In the genomic region with DNA sequence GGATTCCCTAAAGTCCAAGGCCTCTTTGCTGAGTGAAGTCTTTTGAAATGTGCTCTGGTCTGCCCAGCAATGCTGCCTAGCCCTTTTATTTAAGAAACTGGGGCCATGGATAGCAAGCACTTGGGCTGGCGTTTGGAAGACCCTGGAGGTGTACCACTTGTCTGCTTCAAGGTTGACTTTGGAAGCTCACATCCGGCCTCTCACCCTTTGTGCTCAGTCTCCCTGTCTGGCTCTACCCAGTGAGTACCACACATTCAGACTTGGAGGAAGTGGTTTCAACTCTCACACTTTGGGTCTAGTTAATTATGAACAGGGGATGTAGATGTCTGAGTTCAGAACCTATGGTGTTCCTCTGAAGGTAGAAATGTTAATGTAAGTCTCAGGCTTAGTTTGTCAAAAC, we compare ENCODE assay signal across 8 mouse cellular contexts. TPM values are rescaled to one million over a fixed set of nuclear protein-coding genes. Genes with fewer than 3 reads are reported as not detected.
DNase-seq lines count a peak whose midpoint lies in the region; ATAC-seq lines count a peak whose summit lies in the region.

No protein-coding gene starts in this region.

- H3K36me3 ChIP-seq in embryonic facial prominence, embryonic 13.5 days, result no peaks in the 10 kb centered on the region
- no peaks in the 10 kb centered on the region for H3K36me3 ChIP-seq in limb, embryonic 11.5 days (ENCODE audit: control insufficient read depth, insufficient read depth, low read length)
- H3K36me3 ChIP-seq in splenic B cell, adult 2 months (ENCODE audit: control insufficient read depth, insufficient read depth, low read length, poor library complexity, severe bottlenecking), result no peaks in the 10 kb centered on the region

- no peaks in the 10 kb centered on the region for H3K9me3 ChIP-seq in embryonic facial prominence, embryonic 13.5 days
- H3K9me3 ChIP-seq in limb, embryonic 11.5 days (ENCODE audit: control insufficient read depth, low read length), result no peaks in the 10 kb centered on the region

- H3K27ac ChIP-seq in embryonic facial prominence, embryonic 13.5 days, result no peak overlapping the region
- H3K27ac ChIP-seq in limb, embryonic 11.5 days (replicated peaks; ENCODE audit: low read depth, low read length), result no peak overlapping the region

- peak overlapping the region; percentile 94; the same call in 1 of the 2 replicates for H3K9ac ChIP-seq in embryonic facial prominence, embryonic 13.5 days
- H3K9ac ChIP-seq in limb, embryonic 11.5 days (ENCODE audit: low read length), result no peak overlapping the region

- H3K4me2 ChIP-seq in embryonic facial prominence, embryonic 13.5 days, result peak overlapping the region; percentile 75
- H3K4me2 ChIP-seq in limb, embryonic 11.5 days (ENCODE audit: low read depth, severe bottlenecking), result peak overlapping the region; percentile 88; the same call in 1 of the 2 replicates

- peaks cover 29% of the 10 kb centered on the region for H3K4me1 ChIP-seq in embryonic facial prominence, embryonic 13.5 days
- H3K4me1 ChIP-seq in limb, embryonic 11.5 days (ENCODE audit: control insufficient read depth, insufficient read depth, low read length), result peaks cover 7% of the 10 kb centered on the region

- H3K27me3 ChIP-seq in embryonic facial prominence, embryonic 13.5 days, result peaks cover 16% of the 10 kb centered on the region
- 0 out of 2 replicates have a peak, but pooled peaks cover 3% of the 10 kb centered on the region for H3K27me3 ChIP-seq in limb, embryonic 11.5 days (ENCODE audit: control insufficient read depth, insufficient read depth, low read length)
- H3K27me3 ChIP-seq in splenic B cell, adult 2 months (ENCODE audit: control insufficient read depth, insufficient read depth, low read length, poor library complexity, severe bottlenecking), result no peaks in the 10 kb centered on the region

- peak; percentile 29 for DNase-seq in lung, postnatal 25 days (ENCODE audit: low spot score)
- no peak for DNase-seq in lung, postnatal 14 days
- DNase-seq in limb, embryonic 11.5 days (ENCODE audit: low spot score), result no peak
- DNase-seq in splenic B cell, adult 2 months (ENCODE audit: low read depth, low spot score), result peak; percentile 45
- no peak for DNase-seq in left cerebral cortex, adult 18-20 months (ENCODE audit: low spot score in 2 of 2)
- no peak for DNase-seq in gastrocnemius, adult 8-10 months (ENCODE audit: low spot score in 2 of 2)
- DNase-seq in cerebellum, postnatal 36 days, result no peak

- 59% methylated on average over 2 of the region's 2 CpGs for WGBS in embryonic facial prominence, embryonic 13.5 days
- WGBS in limb, embryonic 11.5 days, result 61% methylated on average over 2 of the region's 2 CpGs

- no peak for ATAC-seq in embryonic facial prominence, embryonic 13.5 days (ENCODE audit: insufficient number of reproducible peaks, insufficient read depth, low FRiP score, low TSS enrichment, low read depth)
- no peak for ATAC-seq in limb, embryonic 11.5 days (ENCODE audit: insufficient number of reproducible peaks, low FRiP score, low TSS enrichment, low read depth)

- peak overlapping the region; percentile 92 for H3K4me3 ChIP-seq in embryonic facial prominence, embryonic 13.5 days
- no peak overlapping the region; the same call in 1 of the 2 replicates for H3K4me3 ChIP-seq in limb, embryonic 11.5 days (ENCODE audit: low read depth, low read length)

RNA-seq across cellular contexts. Expression of gene Fyn, which starts 2.8 kb away (rescaled TPM):
- 34.1 and 37.5 TPM in 2 replicates for polyA plus RNA-seq in embryonic facial prominence, embryonic 13.5 days (2015; fragmentation: Nextera tagmentation; extraction: Ambion mirVana)
- polyA plus RNA-seq in limb, embryonic 11.5 days (2014; fragmentation: Nextera tagmentation; extraction: Ambion mirVana), result 20.6 and 20.8 TPM in 2 replicates
- 100 to 1,000 TPM; 107 TPM for total RNA-seq in left cerebral cortex, adult 18-20 months (2021)
- total RNA-seq in gastrocnemius, adult 8-10 months (2022), result 1 to 10 TPM; 2.8 to 7.3 (median 5.7) TPM

Comparison
In these comparisons a context has a peak if more than half of its experiments do, and no peak if none do; other contexts are left out.
1. DNase-seq: peak in lung, postnatal 25 days (single experiment) and splenic B cell, adult 2 months (single experiment); none in lung, postnatal 14 days (single experiment), limb, embryonic 11.5 days (single experiment), left cerebral cortex, adult 18-20 months (0 of 2), gastrocnemius, adult 8-10 months (0 of 2) and cerebellum, postnatal 36 days (0 of 2).
2. RNA of gene Fyn, which starts 2.8 kb away (total RNA-seq): 107 TPM in left cerebral cortex, adult 18-20 months; 2.8 to 7.3 TPM in gastrocnemius, adult 8-10 months; every median in the first group is over 10 times any median in the second.